Mouse (Mus musculus) embryonic facial prominence, embryonic 10.5 days (tissue): ENCODE results near the gene Arid5b. TPM values are rescaled to one million over a fixed set of nuclear protein-coding genes. Genes with fewer than 3 reads are reported as not detected.

Experiments used
- DNase-seq: peaks from one replicate; pipeline ENCODE4 v3.0.0-alpha.2; 2017; ENCODE audit warnings: low spot score
- H3K27ac ChIP-seq: fragments of 300-500 bp; sonication (generic); replicated peaks from 2 replicates; pipeline ENCODE4 v1.5.1; 2016; ENCODE audit warnings: mild to moderate bottlenecking
- H3K27me3 ChIP-seq: fragments of 300-500 bp; sonication (generic); replicated peaks from 2 replicates; pipeline ENCODE4 v1.6.1; 2016; ENCODE audit warnings: low read depth, mild to moderate bottlenecking; ENCODE audit not compliant: poor library complexity, severe bottlenecking
- H3K36me3 ChIP-seq: fragments of 300-500 bp; sonication (generic); replicated peaks from 2 replicates; pipeline ENCODE4 v1.6.1; 2016; ENCODE audit warnings: mild to moderate bottlenecking, moderate library complexity
- H3K4me1 ChIP-seq: fragments of 300-500 bp; sonication (generic); 2 replicates; pipeline ENCODE4 v1.6.1; 2016
- H3K4me3 ChIP-seq: fragments of 300-500 bp; sonication (generic); 2 replicates; pipeline ENCODE4 v1.5.1; 2016; ENCODE audit warnings: mild to moderate bottlenecking, moderate library complexity
- H3K9me3 ChIP-seq: fragments of 300-500 bp; sonication (generic); 2 replicates; pipeline ENCODE4 v1.6.1; 2016; ENCODE audit warnings: mild to moderate bottlenecking
- WGBS: fragments of 180-500 bp; shearing (Covaris S2); methylation state at CpG from one replicate; pipeline ENCODE4 v1.1.7; 2016; 5-methylcytosine and 5-hydroxymethylcytosine counted together
- polyA plus RNA-seq: library from polyadenylated mRNA; unstranded; fragments of >200 nt; fragmentation: Nextera tagmentation; extraction: Ambion mirVana; gene quantifications from 2 replicates; pipeline ENCODE4 v1.2.1, GENCODE M21; 2016

Gene Arid5b
- polyA plus RNA-seq, 1 experiment from 2014 or later = 19.7 TPM

- Histone ChIP-seq H3K4me1 (peaks cover 37% of the 10 kb centered on the region), H3K27ac (no peak overlapping the region), H3K27me3 (peaks cover 19% of the 10 kb centered on the region; the same call in 1 of the 2 replicates), H3K36me3 (no peaks in the 10 kb centered on the region), H3K4me3 (no peak overlapping the region), H3K9me3 (no peaks in the 10 kb centered on the region; the same call in 1 of the 2 replicates)
- no peak for DNase-seq
- 22% methylated on average over 3 of the region's 3 CpGs for WGBS
Measured at GRCm38 (mm10) chr10:68281775-68282106, 3.2 kb upstream of the Arid5b start.

- no peak overlapping the region for H3K27ac ChIP-seq
- H3K4me1 ChIP-seq = peaks cover 40% of the 10 kb centered on the region
- no peak for DNase-seq
- H3K4me3 ChIP-seq = 0 out of 2 replicates have a peak overlapping the region, but pooled peaks have one; percentile 3
- WGBS = 33% methylated on average over 6 of the region's 6 CpGs
- peaks cover 19% of the 10 kb centered on the region; the same call in 1 of the 2 replicates for H3K27me3 ChIP-seq
- no peaks in the 10 kb centered on the region for H3K9me3 ChIP-seq
- no peaks in the 10 kb centered on the region for H3K36me3 ChIP-seq
Measured at GRCm38 (mm10) chr10:68281076-68281774, 2.7 kb upstream of the Arid5b start.

GRCm38 (mm10) chr10:68279516-68280501 lies 1.3 kb upstream of the Arid5b start:
- peak overlapping the region; percentile 77 for H3K4me3 ChIP-seq
- WGBS = under 1% methylated on average over 41 of the region's 41 CpGs
- H3K36me3 ChIP-seq = no peaks in the 10 kb centered on the region
- peaks cover 55% of the 10 kb centered on the region for H3K4me1 ChIP-seq
- peak overlapping the region; percentile 91 for H3K27ac ChIP-seq
- no peaks in the 10 kb centered on the region for H3K9me3 ChIP-seq
- DNase-seq = peak; percentile 78
- peaks cover 19% of the 10 kb centered on the region; the same call in 1 of the 2 replicates for H3K27me3 ChIP-seq

GRCm38 (mm10) chr10:68277671-68278151 lies 829 bp downstream of the Arid5b start:
- Histone ChIP-seq H3K27ac (peak overlapping the region; percentile 91), H3K9me3 (no peaks in the 10 kb centered on the region), H3K27me3 (peaks cover 19% of the 10 kb centered on the region; the same call in 1 of the 2 replicates), H3K4me3 (peak overlapping the region; percentile 77), H3K4me1 (peaks cover 48% of the 10 kb centered on the region), H3K36me3 (peaks cover 16% of the 10 kb centered on the region)
- peak; percentile 62 for DNase-seq
- under 1% methylated on average over 15 of the region's 15 CpGs for WGBS

GRCm38 (mm10) chr10:68276976-68277441 lies 1.5 kb downstream of the Arid5b start:
- H3K27ac ChIP-seq = peak overlapping the region; percentile 91
- peak; percentile 73 for DNase-seq
- peaks cover 41% of the 10 kb centered on the region for H3K4me1 ChIP-seq
- WGBS = 1% methylated on average over 34 of the region's 34 CpGs
- peaks cover 17% of the 10 kb centered on the region; the same call in 1 of the 2 replicates for H3K27me3 ChIP-seq
- no peaks in the 10 kb centered on the region for H3K9me3 ChIP-seq
- H3K4me3 ChIP-seq = peak overlapping the region; percentile 77
- peaks cover 17% of the 10 kb centered on the region for H3K36me3 ChIP-seq

GRCm38 (mm10) chr10:68276350-68276975 lies 2.1 kb downstream of the Arid5b start:
- peak overlapping the region; percentile 91 for H3K27ac ChIP-seq

GRCm38 (mm10) chr10:68274900-68275760 lies 3.4 kb downstream of the Arid5b start:
- peaks cover 27% of the 10 kb centered on the region for H3K36me3 ChIP-seq
- no peaks in the 10 kb centered on the region for H3K27me3 ChIP-seq
- 24% methylated on average over 18 of the region's 18 CpGs for WGBS
- H3K4me1 ChIP-seq = peaks cover 23% of the 10 kb centered on the region
- peak overlapping the region; percentile 77 for H3K4me3 ChIP-seq
- peak; percentile 66 for DNase-seq
- H3K9me3 ChIP-seq = no peaks in the 10 kb centered on the region
- H3K27ac ChIP-seq = peak overlapping the region; percentile 30; the same call in 1 of the 2 replicates

More at GRCm38 (mm10) chr10:68276350-68276975, 2.1 kb downstream of the Arid5b start:
- peaks cover 17% of the 10 kb centered on the region for H3K36me3 ChIP-seq
- peaks cover 36% of the 10 kb centered on the region for H3K4me1 ChIP-seq
- H3K9me3 ChIP-seq = no peaks in the 10 kb centered on the region
- H3K27me3 ChIP-seq = peaks cover 12% of the 10 kb centered on the region; the same call in 1 of the 2 replicates
- under 1% methylated on average over 29 of the region's 29 CpGs for WGBS
- peak; percentile 90 for DNase-seq
- H3K4me3 ChIP-seq = peak overlapping the region; percentile 77

- 95% methylated on average over 10 of the region's 10 CpGs for WGBS
- Histone ChIP-seq H3K36me3 (peaks cover 44% of the 10 kb centered on the region), H3K4me3 (no peak overlapping the region), H3K27me3 (no peaks in the 10 kb centered on the region), H3K27ac (no peak overlapping the region), H3K4me1 (peaks cover 8% of the 10 kb centered on the region), H3K9me3 (no peaks in the 10 kb centered on the region)
- no peak for DNase-seq
Measured at GRCm38 (mm10) chr10:68269789-68270188, 8.8 kb downstream of the Arid5b start.

GRCm38 (mm10) chr10:68268629-68269028 lies 9.9 kb downstream of the Arid5b start:
- no peak overlapping the region for H3K4me3 ChIP-seq
- no peaks in the 10 kb centered on the region for H3K27me3 ChIP-seq
- DNase-seq = no peak
- no peaks in the 10 kb centered on the region for H3K9me3 ChIP-seq
- peaks cover 7% of the 10 kb centered on the region for H3K4me1 ChIP-seq
- peaks cover 47% of the 10 kb centered on the region for H3K36me3 ChIP-seq
- 83% methylated on average over 5 of the region's 5 CpGs for WGBS
- H3K27ac ChIP-seq = no peak overlapping the region

GRCm38 (mm10) chr10:68263969-68264688 lies 14.4 kb downstream of the Arid5b start:
- no peaks in the 10 kb centered on the region for H3K9me3 ChIP-seq
- H3K27ac ChIP-seq = no peak overlapping the region
- 90% methylated on average over 10 of the region's 10 CpGs for WGBS
- peaks cover 17% of the 10 kb centered on the region for H3K4me1 ChIP-seq
- H3K4me3 ChIP-seq = no peak overlapping the region
- DNase-seq = no peak
- peaks cover 33% of the 10 kb centered on the region; the same call in 1 of the 2 replicates for H3K36me3 ChIP-seq
- no peaks in the 10 kb centered on the region for H3K27me3 ChIP-seq
